Mouse (Mus musculus): ENCODE data around the gene Hps5.

DNA sequence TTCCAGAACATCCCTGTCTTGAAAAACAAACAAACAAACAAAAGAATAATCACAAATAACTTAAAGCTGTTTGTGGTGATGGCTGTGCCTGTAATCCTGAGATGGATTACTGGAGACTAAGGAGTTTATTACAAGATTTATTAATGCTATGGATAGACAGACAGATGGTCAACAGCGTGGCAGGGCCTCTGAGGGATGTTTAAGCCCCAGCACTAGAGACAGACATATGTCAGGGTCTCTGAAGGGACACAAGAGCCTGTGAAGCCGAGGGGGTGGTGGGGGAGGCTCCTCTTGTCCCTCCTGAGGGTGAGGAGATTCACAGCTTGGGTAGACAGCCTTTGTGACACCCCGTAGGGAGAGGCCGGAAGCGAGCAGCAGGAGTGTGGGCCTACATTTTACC lies 41.2 kb upstream of the Hps5 start:
- TF ChIP-seq CTCF (IDR thresholded peaks at IDR 0.05; ENCODE audit: low read depth, low read length) (no peak), POLR2A (IDR thresholded peaks at IDR 0.05; ENCODE audit: extremely low read depth, insufficient read depth, low read length) (no peak)
